Mouse (Mus musculus) hindbrain, embryonic 11.5 days (tissue): ENCODE results near the gene Ptgds. TPM values are rescaled to one million over a fixed set of nuclear protein-coding genes. Genes with fewer than 3 reads are reported as not detected.

ENCODE experiments used
- ATAC-seq: fragments of 200-750 bp; cut with Nextera tagmentation; 2 replicates; pipeline ENCODE4 v1.8.0; 2017; ENCODE audit warnings: mild to moderate bottlenecking, moderate TSS enrichment, moderate library complexity; ENCODE audit not compliant: low FRiP score
- DNase-seq: peaks from one replicate; pipeline ENCODE4 v3.0.0-alpha.2; 2015; ENCODE audit warnings: low spot score
- H3K27ac ChIP-seq: fragments of 300-500 bp; sonication (generic); 2 replicates; pipeline ENCODE4 v1.5.1; 2014; ENCODE audit warnings: mild to moderate bottlenecking, low read depth, low read length
- H3K27me3 ChIP-seq: fragments of 300-500 bp; sonication (generic); 2 replicates; pipeline ENCODE4 v1.6.1; 2014; ENCODE audit warnings: mild to moderate bottlenecking, low read length, moderate library complexity, mixed read lengths; ENCODE audit not compliant: control insufficient read depth, insufficient read depth
- H3K36me3 ChIP-seq: fragments of 300-500 bp; sonication (generic); 2 replicates; pipeline ENCODE4 v1.6.1; 2014; ENCODE audit warnings: mild to moderate bottlenecking, low read length, moderate library complexity, mixed read lengths; ENCODE audit not compliant: control insufficient read depth, insufficient read depth
- H3K4me1 ChIP-seq: fragments of 300-500 bp; sonication (generic); replicated peaks from 2 replicates; pipeline ENCODE4 v1.6.1; 2014; ENCODE audit warnings: low read length, mixed read lengths; ENCODE audit not compliant: control insufficient read depth, insufficient read depth
- H3K4me2 ChIP-seq: fragments of 300-500 bp; sonication (generic); replicated peaks from 2 replicates; pipeline ENCODE4 v1.6.1; 2014; ENCODE audit warnings: mild to moderate bottlenecking, low read depth, low read length
- H3K4me3 ChIP-seq: fragments of 300-500 bp; sonication (generic); 2 replicates; pipeline ENCODE4 v1.5.1; 2014; ENCODE audit warnings: low read depth, low read length
- H3K9ac ChIP-seq: fragments of 300-500 bp; sonication (generic); 2 replicates; pipeline ENCODE4 v1.6.1; 2014; ENCODE audit warnings: low read depth, low read length
- H3K9me3 ChIP-seq: fragments of 300-500 bp; sonication (generic); 2 replicates; pipeline ENCODE4 v1.6.1; 2016; ENCODE audit warnings: low read length; ENCODE audit not compliant: control insufficient read depth
- WGBS: fragments of 180-500 bp; shearing (Covaris S2); extraction: QIAGEN DNeasy Blood & Tissue Kit; methylation state at CpG from one replicate; pipeline ENCODE4 v1.1.7; 2014; 5-methylcytosine and 5-hydroxymethylcytosine counted together
- polyA plus RNA-seq: library from polyadenylated mRNA; unstranded; fragments of >200 nt; fragmentation: Nextera tagmentation; extraction: Ambion mirVana; gene quantifications from 2 replicates; pipeline ENCODE4 v1.2.1, GENCODE M21; 2014

The Ptgds gene
- polyA plus RNA-seq, 1 experiment from 2014 or later, result 0.39 TPM

GRCm38 (mm10) chr2:25460135-25460534, 9.7 kb downstream of the Ptgds start:
- Histone ChIP-seq H3K4me1 (peaks cover 4% of the 10 kb centered on the region; the same call in 1 of the 2 replicates), H3K9me3 (no peaks in the 10 kb centered on the region), H3K9ac (peak overlapping the region; percentile 83), H3K27ac (peak overlapping the region; percentile 84), H3K27me3 (no peaks in the 10 kb centered on the region), H3K4me2 (peak overlapping the region; percentile 52), H3K4me3 (peak overlapping the region; percentile 66), H3K36me3 (no peaks in the 10 kb centered on the region)
- DNase-seq (no peak), ATAC-seq (peak; percentile 33; the same call in 1 of the 2 replicates)
- WGBS, result 29% methylated on average over 5 of the region's 5 CpGs

- no peak overlapping the region for H3K4me2 ChIP-seq
- DNase-seq (no peak), ATAC-seq (no peak)
- H3K9ac ChIP-seq, result no peak overlapping the region
- 83% methylated on average over 5 of the region's 5 CpGs for WGBS
- no peaks in the 10 kb centered on the region for H3K9me3 ChIP-seq
- no peak overlapping the region for H3K27ac ChIP-seq
- H3K27me3 ChIP-seq, result no peaks in the 10 kb centered on the region
- H3K36me3 ChIP-seq, result no peaks in the 10 kb centered on the region
- H3K4me1 ChIP-seq, result peaks cover 4% of the 10 kb centered on the region; the same call in 1 of the 2 replicates
- no peak overlapping the region for H3K4me3 ChIP-seq
These were observed 10.9 kb downstream of the Ptgds start for GRCm38 (mm10) chr2:25458911-25459310.

- Histone ChIP-seq H3K4me3 (no peak overlapping the region), H3K4me2 (no peak overlapping the region), H3K27ac (no peak overlapping the region), H3K9ac (no peak overlapping the region), H3K36me3 (no peaks in the 10 kb centered on the region), H3K27me3 (no peaks in the 10 kb centered on the region), H3K9me3 (no peaks in the 10 kb centered on the region), H3K4me1 (peaks cover 4% of the 10 kb centered on the region; the same call in 1 of the 2 replicates)
- 86% methylated on average over 9 of the region's 9 CpGs for WGBS
- ATAC-seq (no peak), DNase-seq (no peak)
These were observed 12.6 kb downstream of the Ptgds start for GRCm38 (mm10) chr2:25457022-25457896.

- WGBS, result 66% methylated on average over 14 of the region's 14 CpGs
- no peak within 1 kb of the TSS for H3K9ac ChIP-seq
These were observed 13.5 kb downstream of the Ptgds start, which contains the start of gene Clic3 for GRCm38 (mm10) chr2:25456205-25456953. Gene Clic3, plus strand, starts transcription at chr2:25456838.

GRCm38 (mm10) chr2:25452951-25453350, 16.9 kb downstream of the Ptgds start:
- no peak for ATAC-seq

More at GRCm38 (mm10) chr2:25456205-25456953, 13.5 kb downstream of the Ptgds start, which contains the start of gene Clic3:
- Histone ChIP-seq H3K4me3 (no peak within 1 kb of the TSS), H3K9me3 (no peaks in the 10 kb centered on the region), H3K4me2 (no peak within 1 kb of the TSS), H3K27ac (no peak within 1 kb of the TSS), H3K36me3 (no peaks in the 10 kb centered on the region), H3K27me3 (no peaks in the 10 kb centered on the region), H3K4me1 (peaks cover 4% of the 10 kb centered on the region; the same call in 1 of the 2 replicates)
- ATAC-seq (no peak), DNase-seq (no peak)

GRCm38 (mm10) chr2:25450853-25451647, 18.8 kb downstream of the Ptgds start:
- ATAC-seq, result no peak

More at GRCm38 (mm10) chr2:25452951-25453350, 16.9 kb downstream of the Ptgds start:
- Histone ChIP-seq H3K27ac (no peak overlapping the region), H3K4me1 (no peaks in the 10 kb centered on the region), H3K4me3 (no peak overlapping the region), H3K9ac (no peak overlapping the region), H3K4me2 (no peak overlapping the region), H3K9me3 (no peaks in the 10 kb centered on the region), H3K27me3 (no peaks in the 10 kb centered on the region), H3K36me3 (no peaks in the 10 kb centered on the region)
- WGBS, result 45% methylated on average over 1 of the region's 1 CpGs
- no peak for DNase-seq

GRCm38 (mm10) chr2:25442682-25443081, 27.2 kb downstream of the Ptgds start:
- no peak for DNase-seq
- H3K36me3 ChIP-seq, result no peaks in the 10 kb centered on the region

More at GRCm38 (mm10) chr2:25450853-25451647, 18.8 kb downstream of the Ptgds start:
- no peaks in the 10 kb centered on the region for H3K4me1 ChIP-seq
- H3K4me3 ChIP-seq, result no peak overlapping the region
- 89% methylated on average over 8 of the region's 8 CpGs for WGBS
- H3K4me2 ChIP-seq, result no peak overlapping the region
- H3K27me3 ChIP-seq, result no peaks in the 10 kb centered on the region
- no peak overlapping the region for H3K9ac ChIP-seq
- DNase-seq, result no peak
- H3K36me3 ChIP-seq, result no peaks in the 10 kb centered on the region
- no peaks in the 10 kb centered on the region for H3K9me3 ChIP-seq
- H3K27ac ChIP-seq, result no peak overlapping the region

GRCm38 (mm10) chr2:25441067-25441466, 28.8 kb downstream of the Ptgds start:
- no peak overlapping the region for H3K4me3 ChIP-seq
- WGBS, result 88% methylated on average over 20 of the region's 20 CpGs
- no peaks in the 10 kb centered on the region for H3K36me3 ChIP-seq
- H3K4me1 ChIP-seq, result no peaks in the 10 kb centered on the region
- no peak overlapping the region for H3K4me2 ChIP-seq
- no peak overlapping the region for H3K9ac ChIP-seq
- H3K27me3 ChIP-seq, result no peaks in the 10 kb centered on the region
- H3K27ac ChIP-seq, result no peak overlapping the region
- no peaks in the 10 kb centered on the region for H3K9me3 ChIP-seq
- DNase-seq (no peak), ATAC-seq (no peak)

More at GRCm38 (mm10) chr2:25442682-25443081, 27.2 kb downstream of the Ptgds start:
- Histone ChIP-seq H3K4me1 (no peaks in the 10 kb centered on the region), H3K27me3 (no peaks in the 10 kb centered on the region), H3K9ac (no peak overlapping the region), H3K9me3 (no peaks in the 10 kb centered on the region), H3K4me3 (no peak overlapping the region), H3K4me2 (no peak overlapping the region), H3K27ac (no peak overlapping the region)
- ATAC-seq, result no peak
- 90% methylated on average over 14 of the region's 14 CpGs for WGBS
